Mouse (Mus musculus) small intestine, adult 2 months (tissue): ENCODE data around the gene Cep162.

Experiments used
- CTCF ChIP-seq: fragments of 200-500 bp; IDR thresholded peaks from 2 replicates; pipeline ENCODE4 v1.5.1; 2012; ENCODE audit warnings: low read depth, mild to moderate bottlenecking, control low read depth, inconsistent platforms, low read length, moderate library complexity, mixed read lengths; ENCODE audit not compliant: insufficient replicate concordance, insufficient read length; ENCODE audit errors: extremely low read depth
- POLR2A ChIP-seq: fragments of 200-500 bp; IDR thresholded peaks from 2 replicates; pipeline ENCODE4 v1.6.1; 2012; ENCODE audit warnings: low read depth, mild to moderate bottlenecking, control low read depth, inconsistent platforms, low read length, moderate library complexity

GRCm38 (mm10) chr9:87187336-87187735, 68.0 kb downstream of the Cep162 start:
- TF ChIP-seq POLR2A (no peak), CTCF (no peak)
